Mouse (Mus musculus): ENCODE data around the gene Zbtb6.

DNA sequence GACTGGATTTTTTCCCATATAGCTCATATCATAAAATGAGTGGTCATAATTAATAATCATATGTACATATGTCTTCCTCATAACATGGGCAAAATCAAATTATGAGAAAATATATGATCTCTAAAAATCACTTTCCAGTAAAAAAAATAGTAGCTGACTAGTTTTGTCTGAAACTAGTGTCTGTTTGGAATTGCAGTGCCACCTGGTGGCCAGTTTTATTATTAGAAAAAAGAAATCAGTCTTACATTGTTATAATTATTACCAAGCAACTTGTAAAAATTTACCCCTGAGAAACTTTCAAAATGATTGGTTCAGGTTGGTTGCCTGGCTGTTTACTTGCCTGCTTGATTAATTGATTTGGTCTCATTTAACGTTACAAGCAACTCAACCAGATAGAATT, 42.4 kb upstream of the Zbtb6 start:
- TF ChIP-seq CTCF (IDR thresholded peaks at IDR 0.05; ENCODE audit: insufficient read depth, low read length) (no peak), POLR2A (IDR thresholded peaks at IDR 0.05; ENCODE audit: borderline replicate concordance, extremely low read depth, low read depth, low read length) (no peak)
